ENCODE assay signal across 14 mouse cellular contexts in the genomic region with DNA sequence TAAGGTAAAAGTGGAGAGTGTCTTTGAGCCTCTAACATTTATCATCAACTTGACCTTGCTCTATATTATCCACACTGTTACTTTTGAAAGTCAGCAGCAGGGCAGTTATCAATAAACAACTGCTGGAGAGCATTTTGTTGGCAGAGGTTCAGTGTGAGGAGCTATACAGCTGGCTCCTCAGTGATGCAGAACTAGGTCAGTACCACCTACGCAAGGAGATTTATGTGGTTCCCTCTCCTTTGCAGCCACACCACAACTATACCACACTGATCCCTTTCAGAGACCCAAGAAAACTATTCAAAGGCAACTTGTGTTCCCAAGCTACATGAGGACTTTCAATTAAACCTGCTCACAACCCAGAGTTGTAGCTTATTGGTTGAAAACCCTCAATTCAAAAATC. TPM values are rescaled to one million over a fixed set of nuclear protein-coding genes. Genes with fewer than 3 reads are reported as not detected.
DNase-seq lines count a peak whose midpoint lies in the region; ATAC-seq and TF ChIP-seq lines count a peak whose summit lies in the region.
"Had no signal": no experiment of that assay in that cellular context is flagged by ENCODE, and none has a peak within 500 bp of the region (broad histone marks: within the 10 kb centered on the region; RNA-seq: fewer than 3 reads in every experiment).

No protein-coding gene starts in this region.

- H3K36me3 ChIP-seq in heart, embryonic 10.5 days = no peaks in the 10 kb centered on the region
- H3K36me3 ChIP-seq in midbrain, postnatal 0 days (ENCODE audit: insufficient read depth, low read length) = no peaks in the 10 kb centered on the region
- no peaks in the 10 kb centered on the region for H3K36me3 ChIP-seq in midbrain, embryonic 16.5 days (ENCODE audit: control insufficient read depth, insufficient read depth, low read length)
- no peaks in the 10 kb centered on the region for H3K36me3 ChIP-seq in forebrain, embryonic 11.5 days (ENCODE audit: control insufficient read depth, insufficient read depth, low read length)
- H3K36me3 ChIP-seq: forebrain, embryonic 12.5 days; hindbrain, embryonic 10.5 days; lung, embryonic 15.5 days had no signal

- no peak overlapping the region for H3K9ac ChIP-seq in midbrain, postnatal 0 days (replicated peaks; ENCODE audit: low read length, poor library complexity, severe bottlenecking)
- no peak overlapping the region for H3K9ac ChIP-seq in midbrain, embryonic 16.5 days (ENCODE audit: low read depth, low read length)
- no peak overlapping the region for H3K9ac ChIP-seq in forebrain, embryonic 11.5 days (ENCODE audit: low read length)
- H3K9ac ChIP-seq: forebrain, embryonic 12.5 days; lung, embryonic 15.5 days had no signal

- H3K27me3 ChIP-seq in heart, embryonic 10.5 days (ENCODE audit: insufficient read depth, poor library complexity, severe bottlenecking) = no peaks in the 10 kb centered on the region
- H3K27me3 ChIP-seq in midbrain, postnatal 0 days (ENCODE audit: insufficient read depth, low read length) = no peaks in the 10 kb centered on the region
- no peaks in the 10 kb centered on the region for H3K27me3 ChIP-seq in midbrain, embryonic 16.5 days (ENCODE audit: control insufficient read depth, insufficient read depth, low read depth, low read length)
- H3K27me3 ChIP-seq in forebrain, embryonic 11.5 days (ENCODE audit: control insufficient read depth, insufficient read depth, low read length) = no peaks in the 10 kb centered on the region
- H3K27me3 ChIP-seq: forebrain, embryonic 12.5 days; lung, embryonic 15.5 days; megakaryocyte, embryonic 14.5 days had no signal

- WGBS in heart, embryonic 10.5 days = 42% methylated on average over 1 of the region's 1 CpGs
- 76% methylated on average over 1 of the region's 1 CpGs for WGBS in midbrain, postnatal 0 days
- WGBS in midbrain, embryonic 16.5 days = 80% methylated on average over 1 of the region's 1 CpGs
- WGBS in forebrain, embryonic 11.5 days = 96% methylated on average over 1 of the region's 1 CpGs

- TF ChIP-seq CTCF in midbrain, postnatal 0 days (IDR thresholded peaks at IDR 0.05) = no peak

- peak overlapping the region; percentile 27; the same call in 1 of the 2 replicates for H3K4me3 ChIP-seq in heart, embryonic 10.5 days
- H3K4me3 ChIP-seq in midbrain, postnatal 0 days (ENCODE audit: low read depth, low read length) = no peak overlapping the region
- no peak overlapping the region for H3K4me3 ChIP-seq in midbrain, embryonic 16.5 days (ENCODE audit: low read depth, low read length)
- no peak overlapping the region for H3K4me3 ChIP-seq in forebrain, embryonic 11.5 days (ENCODE audit: low read depth, low read length)
- H3K4me3 ChIP-seq: forebrain, embryonic 12.5 days; hindbrain, embryonic 10.5 days; lung, embryonic 15.5 days; megakaryocyte, embryonic 14.5 days had no signal

- intact Hi-C loops in heart, postnatal 25 days (cut with DNase I) = loop anchor here (10.0 kb wide), 1 partner anchor 817 kb away; a partner anchor contains a TSS

- no peaks in the 10 kb centered on the region for H3K9me3 ChIP-seq in heart, embryonic 10.5 days
- H3K9me3 ChIP-seq in midbrain, postnatal 0 days (ENCODE audit: low read length) = no peaks in the 10 kb centered on the region
- no peaks in the 10 kb centered on the region for H3K9me3 ChIP-seq in midbrain, embryonic 16.5 days (replicated peaks; ENCODE audit: control insufficient read depth, low read length, poor library complexity, severe bottlenecking)
- H3K9me3 ChIP-seq in forebrain, embryonic 11.5 days (ENCODE audit: control insufficient read depth, low read length) = no peaks in the 10 kb centered on the region
- H3K9me3 ChIP-seq: forebrain, embryonic 12.5 days; hindbrain, embryonic 10.5 days; lung, embryonic 15.5 days; megakaryocyte, embryonic 14.5 days had no signal

- ATAC-seq in midbrain, postnatal 0 days (ENCODE audit: low FRiP score) = no peak
- no peak for ATAC-seq in midbrain, embryonic 16.5 days
- no peak for ATAC-seq in forebrain, embryonic 11.5 days (replicated peaks; ENCODE audit: low FRiP score)

- H3K4me2 ChIP-seq in midbrain, postnatal 0 days (ENCODE audit: low read depth, low read length, poor library complexity, severe bottlenecking) = no peak overlapping the region
- no peak overlapping the region for H3K4me2 ChIP-seq in midbrain, embryonic 16.5 days (ENCODE audit: low read length)
- no peak overlapping the region for H3K4me2 ChIP-seq in forebrain, embryonic 11.5 days (ENCODE audit: low read depth, low read length, severe bottlenecking)
- H3K4me2 ChIP-seq: forebrain, embryonic 12.5 days; lung, embryonic 15.5 days had no signal

- no peak for DNase-seq in heart, embryonic 10.5 days (ENCODE audit: low spot score)
- DNase-seq in heart, postnatal 25 days (ENCODE audit: low spot score) = no peak
- DNase-seq in midbrain, postnatal 0 days (ENCODE audit: low spot score) = peak; percentile 6
- DNase-seq in brain, adult 2 months (ENCODE audit: low read depth, low spot score) = peak; percentile 66
- DNase-seq in naive thymus-derived CD4-positive, alpha-beta T cell, adult 2 months (ENCODE audit: low read depth) = peak; percentile 20
- DNase-seq in forebrain, embryonic 11.5 days (ENCODE audit: low spot score) = no peak
- DNase-seq in natural killer cell, adult 2 months (ENCODE audit: low spot score in 2 of 2) = no peak
- DNase-seq: cerebellum, adult 18-20 months; kidney, postnatal 10 days had no signal

- H3K27ac ChIP-seq in heart, embryonic 10.5 days = peak overlapping the region; percentile 74
- H3K27ac ChIP-seq in midbrain, postnatal 0 days (ENCODE audit: low read depth, low read length) = no peak overlapping the region
- H3K27ac ChIP-seq in midbrain, embryonic 16.5 days (ENCODE audit: low read length) = no peak overlapping the region
- H3K27ac ChIP-seq in forebrain, embryonic 11.5 days (ENCODE audit: low read depth, low read length) = no peak overlapping the region
- H3K27ac ChIP-seq: forebrain, embryonic 12.5 days; hindbrain, embryonic 10.5 days; lung, embryonic 15.5 days had no signal

- H3K4me1 ChIP-seq in heart, embryonic 10.5 days = peaks cover 23% of the 10 kb centered on the region
- no peaks in the 10 kb centered on the region for H3K4me1 ChIP-seq in midbrain, postnatal 0 days (ENCODE audit: insufficient read depth, low read length)
- peaks cover 11% of the 10 kb centered on the region for H3K4me1 ChIP-seq in midbrain, embryonic 16.5 days (ENCODE audit: control insufficient read depth, insufficient read depth, low read length)
- H3K4me1 ChIP-seq in forebrain, embryonic 11.5 days (replicated peaks; ENCODE audit: control insufficient read depth, insufficient read depth, low read length) = peaks cover 7% of the 10 kb centered on the region; the same call in 1 of the 2 replicates

RNA-seq across cellular contexts. Expression of a gene that starts 3.8 kb away (rescaled TPM):
- polyA plus RNA-seq in heart, embryonic 10.5 days (2016; fragmentation: Nextera tagmentation; extraction: Ambion mirVana) = 9.2 and 14.1 TPM in 2 replicates
- total RNA-seq in heart, postnatal 25 days (2021) = 10 to 100 TPM; 69.6 to 79.6 TPM
- total RNA-seq in midbrain, postnatal 0 days (2014; rRNA removed) = 17.7 and 17.9 TPM in 2 replicates
- polyA plus RNA-seq in midbrain, postnatal 0 days (2015; fragmentation: Nextera tagmentation; extraction: Ambion mirVana) = 6.5 and 7.0 TPM in 2 replicates
- polyA plus RNA-seq in midbrain, embryonic 16.5 days (2015; fragmentation: Nextera tagmentation; extraction: Ambion mirVana) = 6.6 and 7.2 TPM in 2 replicates
- polyA plus RNA-seq in forebrain, embryonic 11.5 days (2014; fragmentation: Nextera tagmentation; extraction: Ambion mirVana) = 6.2 and 6.7 TPM in 2 replicates

RNA-seq across cellular contexts. Expression of a gene that starts 49.4 kb away (rescaled TPM):
- 5.4 and 5.8 TPM in 2 replicates for polyA plus RNA-seq in heart, embryonic 10.5 days (2016; fragmentation: Nextera tagmentation; extraction: Ambion mirVana)
- total RNA-seq in heart, postnatal 25 days (2021) = 1 to 10 TPM; 2.2 to 2.5 TPM
- total RNA-seq in midbrain, postnatal 0 days (2014; rRNA removed) = 1.0 and 1.9 TPM in 2 replicates
- 1.2 TPM in 2 replicates for polyA plus RNA-seq in midbrain, postnatal 0 days (2015; fragmentation: Nextera tagmentation; extraction: Ambion mirVana)
- 0.83 and 1.1 TPM in 2 replicates for polyA plus RNA-seq in midbrain, embryonic 16.5 days (2015; fragmentation: Nextera tagmentation; extraction: Ambion mirVana)
- polyA plus RNA-seq in forebrain, embryonic 11.5 days (2014; fragmentation: Nextera tagmentation; extraction: Ambion mirVana) = 2.7 and 3.4 TPM in 2 replicates

Comparison
In these comparisons a context has a peak if more than half of its experiments do, and no peak if none do; other contexts are left out.
1. DNase-seq: peak in midbrain, postnatal 0 days (single experiment), brain, adult 2 months (single experiment) and naive thymus-derived CD4-positive, alpha-beta T cell, adult 2 months (single experiment); none in heart, embryonic 10.5 days (single experiment), heart, postnatal 25 days (single experiment), forebrain, embryonic 11.5 days (single experiment) and natural killer cell, adult 2 months (0 of 2).